Mouse (Mus musculus) heart, adult 2 months (tissue): ENCODE measurements around the gene Armh4. TPM values are rescaled to one million over a fixed set of nuclear protein-coding genes. Genes with fewer than 3 reads are reported as not detected.

Experiments used
- DNase-seq, 2 experiments: peaks; one replicate each; pipeline ENCODE4 v3.0.0; 2021
- H3K27ac ChIP-seq: fragments of 200-600 bp; 2 replicates; pipeline ENCODE4 v1.8.1; 2022
- H3K27me3 ChIP-seq: fragments of 200-500 bp; 2 replicates; pipeline ENCODE4 v1.6.1; 2012; ENCODE audit warnings: mild to moderate bottlenecking, low read length, inconsistent platforms, mixed read lengths; ENCODE audit not compliant: control insufficient read depth, insufficient read depth
- H3K36me3 ChIP-seq: fragments of 200-500 bp; 2 replicates; pipeline ENCODE4 v1.6.1; 2012; ENCODE audit warnings: low read length, inconsistent platforms; ENCODE audit not compliant: control insufficient read depth, insufficient read depth
- H3K4me1 ChIP-seq: fragments of 200-500 bp; 2 replicates; pipeline ENCODE4 v1.6.1; 2011; ENCODE audit warnings: low read length; ENCODE audit not compliant: control insufficient read depth, insufficient read depth
- H3K4me3 ChIP-seq: fragments of 200-600 bp; 2 replicates; pipeline ENCODE4 v1.8.1; 2022
- H3K79me2 ChIP-seq: fragments of 200-500 bp; replicated peaks from 2 replicates; pipeline ENCODE4 v1.6.1; 2012; ENCODE audit warnings: mild to moderate bottlenecking, inconsistent platforms, low read length, moderate library complexity, mixed read lengths; ENCODE audit not compliant: control insufficient read depth, insufficient read depth
- H3K9ac ChIP-seq: fragments of 200-500 bp; 2 replicates; pipeline ENCODE4 v1.6.1; 2012; ENCODE audit warnings: low read depth, mild to moderate bottlenecking, control low read depth, inconsistent platforms, low read length, mixed read lengths
- CTCF ChIP-seq: fragments of 200-600 bp; IDR thresholded peaks from 2 replicates; pipeline ENCODE4 v1.8.1; 2022; ENCODE audit warnings: antibody characterized with exemption, mild to moderate bottlenecking, moderate library complexity
- EP300 ChIP-seq: fragments of 200-500 bp; IDR thresholded peaks from 2 replicates; pipeline ENCODE4 v1.6.1; 2011; ENCODE audit warnings: low read depth, low read length, control low read depth; ENCODE audit not compliant: insufficient read depth
- POLR2A ChIP-seq: fragments of 200-500 bp; IDR thresholded peaks from 2 replicates; pipeline ENCODE4 v1.6.1; 2011; ENCODE audit warnings: mild to moderate bottlenecking, low read depth, low read length, control low read depth; ENCODE audit not compliant: insufficient read depth
- WGBS: fragments of 180-500 bp; shearing (Covaris S2); methylation state at CpG from one replicate; pipeline ENCODE4 v1.1.7; 2018; 5-methylcytosine and 5-hydroxymethylcytosine counted together
- intact Hi-C: fragments of 180-260 bp; cut with DNase I; formaldehyde crosslinking; loops from one replicate; pipeline ENCODE4 v1.15.1; 2025
- polyA plus RNA-seq: library from polyadenylated mRNA; depleted of rRNA; stranded (reverse); fragments of >200 nt; gene quantifications from 2 replicates; pipeline ENCODE4 v1.2.3, GENCODE M21; 2012
- total RNA-seq, 2 experiments: library from RNA; stranded (reverse); gene quantifications; 2 replicates each; pipeline ENCODE4 v1.2.3; 2021

Armh4 gene
- total and polyA plus RNA-seq, 3 experiments: 4.1 to 10.3 (median 9.0) TPM

DNA sequence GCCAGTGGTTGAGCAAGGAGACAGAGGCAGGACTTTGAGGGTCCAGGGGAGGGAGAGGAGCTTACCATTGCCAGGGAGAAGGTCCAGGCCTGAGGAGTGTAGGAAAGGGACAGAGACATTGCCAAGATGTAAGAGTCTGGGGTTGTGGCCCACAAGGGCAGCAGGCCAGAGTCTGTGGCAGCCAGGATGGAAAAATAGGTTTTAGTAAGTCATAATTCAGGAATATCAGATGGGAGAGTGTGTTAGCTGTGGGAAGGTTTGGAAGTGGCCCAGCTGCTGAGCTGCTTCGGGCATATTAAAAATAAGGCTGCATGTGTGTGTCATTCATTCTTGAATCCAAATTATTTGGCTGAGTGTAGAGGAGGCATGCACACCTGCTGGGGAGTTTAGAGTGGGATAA, 11.4 kb downstream of the Armh4 start:
- H3K36me3 ChIP-seq: no peaks in the 10 kb centered on the region
- no peaks in the 10 kb centered on the region for H3K79me2 ChIP-seq
- no peak overlapping the region for H3K9ac ChIP-seq
- intact Hi-C loops: no loop called here
- TF ChIP-seq CTCF (no peak), EP300 (no peak), POLR2A (no peak)
- H3K27me3 ChIP-seq: no peaks in the 10 kb centered on the region
- no peak overlapping the region for H3K4me3 ChIP-seq
- peak in 1 of 2 experiments; percentile 12 for DNase-seq
- WGBS: 49% methylated on average over 1 of the region's 1 CpGs
- H3K4me1 ChIP-seq: no peaks in the 10 kb centered on the region
- no peak overlapping the region for H3K27ac ChIP-seq

DNA sequence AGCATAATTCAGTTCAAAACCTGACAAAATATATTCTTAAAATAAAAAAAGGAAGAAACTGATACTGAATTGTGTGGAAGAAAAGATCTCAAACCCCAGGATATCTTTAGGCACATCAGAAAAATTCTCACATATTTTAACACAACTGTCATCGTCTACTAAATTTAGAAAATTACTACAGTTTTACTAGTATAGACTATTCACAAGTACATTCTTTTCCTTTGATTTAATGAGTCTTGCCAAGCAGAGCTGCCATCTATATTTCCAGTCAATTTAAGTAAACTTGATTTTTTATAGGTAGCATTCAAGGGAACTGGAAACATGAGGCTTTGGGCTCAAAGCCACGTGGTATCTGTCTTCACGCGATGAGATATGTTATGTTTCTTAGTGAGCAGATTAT, 16.6 kb downstream of the Armh4 start:
- Histone ChIP-seq H3K27ac (no peak overlapping the region), H3K4me1 (no peaks in the 10 kb centered on the region), H3K27me3 (no peaks in the 10 kb centered on the region), H3K9ac (no peak overlapping the region), H3K36me3 (no peaks in the 10 kb centered on the region), H3K4me3 (no peak overlapping the region), H3K79me2 (no peaks in the 10 kb centered on the region)
- no peak for TF ChIP-seq POLR2A
- WGBS: 83% methylated on average over 4 of the region's 4 CpGs
- intact Hi-C loops: no loop called here
- no peak for DNase-seq

DNA sequence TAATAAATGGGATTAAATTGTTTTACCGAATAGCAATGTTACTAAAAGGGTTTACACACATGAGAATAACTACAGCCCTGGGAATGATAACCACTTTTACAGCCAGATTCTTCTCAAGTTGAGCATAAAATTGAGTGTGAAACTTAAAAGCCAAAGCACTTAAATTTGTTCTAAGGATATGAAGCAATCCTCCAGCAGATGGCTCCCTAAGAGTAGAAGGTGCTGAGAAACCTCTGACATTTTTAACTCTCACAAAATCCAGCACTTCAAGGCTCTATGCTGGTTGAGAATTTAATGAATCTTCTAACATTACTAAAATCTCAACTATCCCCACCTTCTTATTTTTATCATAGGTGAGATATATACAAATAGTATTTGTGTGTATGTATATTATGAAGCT, 27.3 kb downstream of the Armh4 start:
- no peaks in the 10 kb centered on the region for H3K36me3 ChIP-seq

GRCm38 (mm10) chr14:49752614-49753013, 30.6 kb downstream of the Armh4 start:
- H3K4me3 ChIP-seq: no peak overlapping the region
- H3K4me1 ChIP-seq: no peaks in the 10 kb centered on the region
- no peaks in the 10 kb centered on the region for H3K27me3 ChIP-seq
- intact Hi-C loops: no loop called here
- H3K9ac ChIP-seq: no peak overlapping the region
- H3K27ac ChIP-seq: no peak overlapping the region
- DNase-seq: no peak
- no peaks in the 10 kb centered on the region for H3K36me3 ChIP-seq
- no peak for TF ChIP-seq EP300
- no peak for TF ChIP-seq POLR2A
- no peak for TF ChIP-seq CTCF
- H3K79me2 ChIP-seq: no peaks in the 10 kb centered on the region

More for the DNA sequence above, 27.3 kb downstream of the Armh4 start:
- H3K4me1 ChIP-seq: no peaks in the 10 kb centered on the region
- TF ChIP-seq POLR2A: no peak
- TF ChIP-seq CTCF: peak; percentile 44
- intact Hi-C loops: no loop called here
- DNase-seq: no peak
- no peak overlapping the region for H3K4me3 ChIP-seq
- 77% methylated on average over 1 of the region's 1 CpGs for WGBS
- no peaks in the 10 kb centered on the region for H3K79me2 ChIP-seq
- no peaks in the 10 kb centered on the region for H3K27me3 ChIP-seq
- no peak overlapping the region for H3K27ac ChIP-seq
- no peak overlapping the region for H3K9ac ChIP-seq

- no peaks in the 10 kb centered on the region for H3K27me3 ChIP-seq
These were observed 37.3 kb downstream of the Armh4 start for GRCm38 (mm10) chr14:49745874-49746273.

GRCm38 (mm10) chr14:49743946-49744526, 39.1 kb downstream of the Armh4 start:
- WGBS: 67% methylated on average over 6 of the region's 6 CpGs
- TF ChIP-seq CTCF (no peak), EP300 (no peak), POLR2A (no peak)

More at GRCm38 (mm10) chr14:49745874-49746273, 37.3 kb downstream of the Armh4 start:
- no peaks in the 10 kb centered on the region for H3K36me3 ChIP-seq
- H3K4me3 ChIP-seq: no peak overlapping the region
- no peaks in the 10 kb centered on the region for H3K79me2 ChIP-seq
- H3K9ac ChIP-seq: no peak overlapping the region
- TF ChIP-seq POLR2A (no peak), EP300 (no peak), CTCF (no peak)
- H3K27ac ChIP-seq: no peak overlapping the region
- intact Hi-C loops: no loop called here
- no peak for DNase-seq
- 95% methylated on average over 1 of the region's 1 CpGs for WGBS
- H3K4me1 ChIP-seq: no peaks in the 10 kb centered on the region

More at GRCm38 (mm10) chr14:49743946-49744526, 39.1 kb downstream of the Armh4 start:
- Histone ChIP-seq H3K9ac (no peak overlapping the region), H3K4me1 (no peaks in the 10 kb centered on the region), H3K79me2 (no peaks in the 10 kb centered on the region), H3K27me3 (no peaks in the 10 kb centered on the region), H3K36me3 (no peaks in the 10 kb centered on the region), H3K27ac (no peak overlapping the region), H3K4me3 (no peak overlapping the region)
- intact Hi-C loops: no loop called here
- DNase-seq: no peak
